Mouse (Mus musculus) CH12.LX (cell line): ENCODE results near the gene Ttll11. TPM values are rescaled to one million over a fixed set of nuclear protein-coding genes. Genes with fewer than 3 reads are reported as not detected.

Experiments
- DNase-seq: peaks from one replicate; pipeline ENCODE4 v3.0.0-alpha.2; 2013; ENCODE audit errors: extremely low read depth
- H3K27ac ChIP-seq: 2 replicates; pipeline ENCODE4 v1.5.1; 2012; ENCODE audit warnings: low read depth, mild to moderate bottlenecking, control low read depth, moderate library complexity; ENCODE audit not compliant: insufficient read depth
- H3K27me3 ChIP-seq: replicated peaks from 2 replicates; pipeline ENCODE3; 2012; ENCODE audit warnings: inconsistent platforms
- H3K36me3 ChIP-seq, 2 experiments: replicated peaks in 1 of 2; 2 replicates each; pipeline versions ENCODE3 to v1.6.1; 2012; ENCODE audit warnings: inconsistent platforms in 1 of 2, low read length in 1 of 2, mild to moderate bottlenecking in 1 of 2, mixed read lengths in 1 of 2, moderate library complexity in 1 of 2; ENCODE audit not compliant: control insufficient read depth in 1 of 2, insufficient read depth in 1 of 2
- H3K4me1 ChIP-seq, 2 experiments: 2 replicates each; pipeline ENCODE4 v1.6.1; 2012; ENCODE audit warnings: inconsistent platforms in 1 of 2, moderate library complexity in 1 of 2; ENCODE audit not compliant: insufficient read depth in 2 of 2, control insufficient read depth in 1 of 2
- H3K4me2 ChIP-seq: 2 replicates; pipeline ENCODE4 v1.6.1; 2012; ENCODE audit warnings: low read depth, mild to moderate bottlenecking, control low read depth; ENCODE audit not compliant: poor library complexity, insufficient read depth, severe bottlenecking
- H3K4me3 ChIP-seq, 3 experiments: fragments of 150-350 bp in 1 of 3; sonication (generic) in 1 of 3; replicated peaks in 1 of 3; 2 replicates each; pipeline versions ENCODE3 to v1.5.1; 2011 to 2012; ENCODE audit warnings: low read depth in 2 of 3, low read length in 2 of 3, mild to moderate bottlenecking in 2 of 3, moderate library complexity in 2 of 3, control low read depth in 1 of 3, improper control_type of control experiment in 1 of 3, inconsistent platforms in 1 of 3, mixed read lengths in 1 of 3; ENCODE audit not compliant: poor library complexity in 1 of 3
- H3K79me2 ChIP-seq: replicated peaks from 2 replicates; pipeline ENCODE4 v1.6.1; 2012; ENCODE audit warnings: mild to moderate bottlenecking, moderate library complexity; ENCODE audit not compliant: control insufficient read depth, poor library complexity, insufficient read depth, severe bottlenecking; ENCODE audit errors: extremely low read depth
- H3K9ac ChIP-seq: 2 replicates; pipeline ENCODE4 v1.6.1; 2012; ENCODE audit warnings: low read depth, mild to moderate bottlenecking, control low read depth, moderate library complexity; ENCODE audit not compliant: insufficient read depth
- H3K9me3 ChIP-seq: replicated peaks from 2 replicates; pipeline ENCODE3; 2012; ENCODE audit warnings: low read length, inconsistent platforms, mixed read lengths
- CHD1 ChIP-seq: IDR thresholded peaks from 2 replicates; pipeline ENCODE4 v1.6.1; 2012; ENCODE audit warnings: low read depth, low read length, improper control_type of control experiment, inconsistent platforms
- CHD2 ChIP-seq: IDR thresholded peaks from 2 replicates; pipeline ENCODE4 v1.6.1; 2011; ENCODE audit warnings: low read length, improper control_type of control experiment
- ELF1 ChIP-seq: IDR thresholded peaks from 2 replicates; pipeline ENCODE4 v1.6.1; 2014; ENCODE audit warnings: low read depth, mild to moderate bottlenecking, inconsistent platforms, low read length, improper control_type of control experiment
- ETS1 ChIP-seq: conservative IDR thresholded peaks from 2 replicates; pipeline ENCODE4 v1.6.1; 2012; ENCODE audit warnings: low read depth, mild to moderate bottlenecking, inconsistent platforms, low read length, improper control_type of control experiment, moderate library complexity
- HCFC1 ChIP-seq: IDR thresholded peaks from 2 replicates; pipeline ENCODE4 v1.6.1; 2012; ENCODE audit warnings: low read depth, mild to moderate bottlenecking, inconsistent platforms, low read length, improper control_type of control experiment
- IRF4 ChIP-seq: IDR thresholded peaks from 2 replicates; pipeline ENCODE4 v1.6.1; 2014; ENCODE audit warnings: low read depth, mild to moderate bottlenecking, inconsistent platforms, low read length, improper control_type of control experiment
- KAT2A ChIP-seq: IDR thresholded peaks from 2 replicates; pipeline ENCODE4 v1.6.1; 2012; ENCODE audit warnings: low read length, improper control_type of control experiment, inconsistent platforms; ENCODE audit not compliant: insufficient replicate concordance
- MAFK ChIP-seq: IDR thresholded peaks from 2 replicates; pipeline ENCODE4 v1.6.1; 2011; ENCODE audit warnings: low read length, improper control_type of control experiment; ENCODE audit not compliant: insufficient replicate concordance
- MAX ChIP-seq: IDR thresholded peaks from 2 replicates; pipeline ENCODE4 v1.6.1; 2011; ENCODE audit warnings: low read length, improper control_type of control experiment
- MAZ ChIP-seq: IDR thresholded peaks from 2 replicates; pipeline ENCODE4 v1.6.1; 2012; ENCODE audit warnings: low read depth, mild to moderate bottlenecking, inconsistent platforms, low read length, improper control_type of control experiment, moderate library complexity
- MEF2A ChIP-seq: IDR thresholded peaks from 2 replicates; pipeline ENCODE4 v1.6.1; 2014; ENCODE audit warnings: low read depth, mild to moderate bottlenecking, inconsistent platforms, low read length, improper control_type of control experiment, borderline replicate concordance
- NRF1 ChIP-seq: IDR thresholded peaks from 2 replicates; pipeline ENCODE4 v1.6.1; 2014; ENCODE audit warnings: low read depth, mild to moderate bottlenecking, inconsistent platforms, low read length, improper control_type of control experiment, moderate library complexity
- PAX5 ChIP-seq: IDR thresholded peaks from 2 replicates; pipeline ENCODE4 v1.6.1; 2012; ENCODE audit warnings: low read length, inconsistent platforms, mixed read lengths
- RAD21 ChIP-seq: IDR thresholded peaks from 2 replicates; pipeline ENCODE4 v1.6.1; 2011; ENCODE audit warnings: low read depth, mild to moderate bottlenecking, low read length, improper control_type of control experiment, moderate library complexity
- RCOR1 ChIP-seq: conservative IDR thresholded peaks from 2 replicates; pipeline ENCODE4 v1.6.1; 2012; ENCODE audit warnings: low read depth, mild to moderate bottlenecking, inconsistent platforms, low read length, improper control_type of control experiment
- SIN3A ChIP-seq: IDR thresholded peaks from 2 replicates; pipeline ENCODE4 v1.6.1; 2012; ENCODE audit warnings: low read length, improper control_type of control experiment, inconsistent platforms
- USF2 ChIP-seq: conservative IDR thresholded peaks from 2 replicates; pipeline ENCODE4 v1.6.1; 2011; ENCODE audit warnings: low read depth, low read length, improper control_type of control experiment
- ZC3H11A ChIP-seq: IDR thresholded peaks from 2 replicates; pipeline ENCODE4 v1.6.1; 2012; ENCODE audit warnings: low read depth, mild to moderate bottlenecking, inconsistent platforms, low read length, improper control_type of control experiment
- ZNF384 ChIP-seq: IDR thresholded peaks from 2 replicates; pipeline ENCODE4 v1.6.1; 2012; ENCODE audit warnings: low read depth, low read length, improper control_type of control experiment, inconsistent platforms
- dilution Hi-C: fragments of 300-500 bp; cut with MboI; formaldehyde crosslinking; loops from 2 replicates; pipeline ENCODE4 v1.14.3; 2020; ENCODE audit warnings: low sequenced_read_pairs; ENCODE audit not compliant: extremely low pct_unique_long_range_greater_than_20kb, extremely low pct_ligation_motif_present
- in situ Hi-C: fragments of 300-500 bp; cut with MboI; formaldehyde crosslinking; loops from 3 replicates; pipeline ENCODE4 v1.14.3; 2019; ENCODE audit warnings: low sequenced_read_pairs, low pct_ligation_motif_present, low pct_unique_long_range_greater_than_20kb, mixed read lengths
- polyA plus RNA-seq: library from polyadenylated mRNA; unstranded; fragments of >175 nt; gene quantifications from 2 replicates; pipeline ENCODE4 v1.2.1, GENCODE M21; 2012; ENCODE audit warnings: low read depth; ENCODE audit not compliant: insufficient read length
- total RNA-seq, 2 experiments: library from RNA; depleted of rRNA; stranded (reverse); fragments of 300-350 nt in 1 of 2; fragments of >200 nt in 1 of 2; gene quantifications; 2 replicates each; pipeline ENCODE4 v1.2.3; 2012 to 2014

The Ttll11 gene
- total and polyA plus RNA-seq, 3 experiments, result 0.04 to 0.31 (median 0.11) TPM

DNA sequence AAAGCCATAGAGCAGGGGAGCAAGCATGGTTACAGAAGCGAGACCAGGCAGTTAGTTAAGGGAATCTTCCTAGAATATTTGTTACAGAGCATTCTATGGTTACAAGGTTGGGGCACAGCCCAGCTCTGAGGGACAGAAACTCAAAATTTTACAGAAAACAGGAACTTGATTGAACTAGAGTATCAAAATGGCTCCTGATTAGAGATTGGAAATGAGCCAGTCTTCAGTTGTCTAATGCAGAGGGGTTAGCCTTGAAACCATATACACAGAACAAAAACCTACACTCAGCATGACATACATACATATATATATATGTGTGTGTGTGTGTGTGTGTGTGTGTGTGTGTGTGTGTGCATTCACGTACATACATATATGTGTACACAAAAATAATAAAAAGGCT, 13.8 kb upstream of the Ttll11 start:
- Histone ChIP-seq H3K27ac (no peak overlapping the region), H3K4me1 (peaks cover 6 to 17% of the 10 kb centered on the region in 2 experiments), H3K79me2 (no peaks in the 10 kb centered on the region), H3K4me3 (no peak overlapping the region), H3K9me3 (no peaks in the 10 kb centered on the region), H3K36me3 (no peaks in the 10 kb centered on the region), H3K4me2 (no peak overlapping the region), H3K9ac (no peak overlapping the region), H3K27me3 (peaks cover 39% of the 10 kb centered on the region)
- TF ChIP-seq RAD21 (no peak), MAFK (no peak), IRF4 (no peak), ETS1 (no peak), SIN3A (no peak), MAZ (no peak), ZNF384 (no peak), HCFC1 (no peak), PAX5 (no peak), USF2 (no peak), ZC3H11A (no peak), ELF1 (no peak), MEF2A (no peak), RCOR1 (no peak), CHD1 (no peak), CHD2 (no peak), MAX (no peak)
- in situ Hi-C loops, result no loop called here
- DNase-seq, result no peak
- dilution Hi-C loops, result no loop called here

DNA sequence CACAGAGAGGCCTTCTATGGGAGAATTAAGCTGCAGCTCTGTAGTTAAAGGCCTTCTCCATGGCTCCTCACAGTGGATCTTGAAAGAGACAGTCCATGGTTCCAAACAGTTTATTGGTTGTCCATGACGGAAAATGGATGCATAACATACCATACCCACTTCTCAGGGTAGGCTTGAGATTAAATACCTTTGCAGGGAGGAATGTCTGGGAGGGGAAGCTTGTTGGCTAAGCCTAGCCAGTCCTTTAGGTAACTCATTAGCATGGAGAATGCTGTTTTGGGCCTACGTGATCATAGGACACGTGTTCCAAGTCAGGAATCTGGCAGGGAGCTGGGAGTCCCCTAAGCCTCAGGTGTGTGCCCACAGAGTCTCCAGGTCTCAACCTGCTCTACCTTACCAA, 12.5 kb upstream of the Ttll11 start:
- Histone ChIP-seq H3K4me2 (no peak overlapping the region), H3K27me3 (peaks cover 50% of the 10 kb centered on the region), H3K9me3 (no peaks in the 10 kb centered on the region), H3K4me3 (no peak overlapping the region), H3K4me1 (peaks cover 6 to 14% of the 10 kb centered on the region in 2 experiments), H3K27ac (no peak overlapping the region), H3K36me3 (no peaks in the 10 kb centered on the region), H3K9ac (no peak overlapping the region), H3K79me2 (no peaks in the 10 kb centered on the region)
- in situ Hi-C loops (no loop called here), dilution Hi-C loops (no loop called here)
- no peak for DNase-seq
- TF ChIP-seq SIN3A (no peak), MAZ (no peak), KAT2A (no peak), NRF1 (no peak)
